Mouse (Mus musculus) MEL-GATA-1-ER (cell line): ENCODE results near the gene Nrros.

Experiments used
- DNase-seq: peaks from one replicate; pipeline ENCODE4 v3.0.0-alpha.2; 2012; ENCODE audit warnings: low read depth; ENCODE audit errors: extremely low read depth

The Nrros gene

DNA sequence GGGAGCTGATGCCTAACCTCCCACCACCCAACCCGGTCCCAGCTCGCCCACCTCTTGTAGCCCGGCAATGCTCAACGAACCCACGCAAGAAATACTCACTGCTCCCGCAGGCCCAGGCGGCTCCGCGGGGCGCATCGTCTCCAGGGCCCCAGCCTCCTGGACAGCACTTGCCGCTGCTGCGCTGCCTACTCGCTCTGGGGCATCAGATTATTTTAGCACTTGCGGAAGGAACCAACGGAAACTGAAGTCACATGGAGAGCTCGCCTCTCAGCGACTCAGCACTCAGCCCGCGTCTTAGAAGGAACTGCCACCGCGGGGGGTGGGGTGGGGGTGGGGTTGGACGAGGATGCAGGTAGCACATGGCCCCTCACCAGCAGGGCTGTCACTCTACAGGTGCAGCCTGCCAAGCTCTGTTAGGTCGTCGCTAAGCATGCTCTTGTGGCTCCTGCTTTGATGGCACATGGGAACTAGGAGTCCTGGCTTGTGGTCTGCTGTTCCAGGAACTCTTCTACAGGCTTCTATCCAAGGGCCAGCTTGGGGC, at the start of gene Nrros:
TSS of gene Nrros (minus strand) at position 314 of the 541 bp plus-strand sequence.
- DNase-seq, result peak; percentile 93

DNA sequence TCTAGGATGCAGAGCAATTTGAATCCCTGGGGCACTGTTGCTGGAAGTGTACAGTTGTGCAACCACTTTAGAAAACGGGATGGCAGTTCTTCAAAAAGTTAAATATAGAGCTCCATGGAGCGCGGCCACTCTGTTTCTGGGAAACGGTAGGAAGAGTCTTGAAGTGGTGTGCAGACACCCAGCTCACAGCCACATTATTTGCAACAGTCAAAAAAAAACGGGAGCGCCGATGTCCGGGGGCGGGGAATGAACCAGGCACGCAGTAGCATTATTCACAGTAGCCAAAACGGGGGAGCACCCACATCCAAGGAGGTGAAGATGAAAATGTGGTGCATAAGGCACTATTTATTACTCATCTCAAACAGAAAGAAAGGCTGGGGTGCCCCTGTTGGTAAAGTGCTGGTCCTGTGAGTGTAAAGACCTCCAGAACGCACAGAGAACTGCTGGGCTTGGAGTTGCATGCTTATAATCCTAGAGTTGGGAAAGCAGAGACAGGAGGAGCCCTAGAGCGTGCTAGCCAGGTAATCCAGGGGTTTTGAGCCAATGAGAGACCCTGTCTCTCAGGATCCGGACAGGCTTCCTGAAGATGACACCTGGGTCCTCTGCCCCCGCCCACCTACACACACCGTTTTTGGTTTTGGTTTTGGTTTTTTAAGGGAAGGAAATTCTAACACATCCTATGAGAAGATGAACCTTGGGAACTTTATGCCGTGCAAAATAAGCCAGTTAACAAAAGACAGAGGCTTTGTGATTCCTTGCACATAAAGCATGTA, 49.6 kb upstream of the Nrros start:
- DNase-seq, result no peak

DNA sequence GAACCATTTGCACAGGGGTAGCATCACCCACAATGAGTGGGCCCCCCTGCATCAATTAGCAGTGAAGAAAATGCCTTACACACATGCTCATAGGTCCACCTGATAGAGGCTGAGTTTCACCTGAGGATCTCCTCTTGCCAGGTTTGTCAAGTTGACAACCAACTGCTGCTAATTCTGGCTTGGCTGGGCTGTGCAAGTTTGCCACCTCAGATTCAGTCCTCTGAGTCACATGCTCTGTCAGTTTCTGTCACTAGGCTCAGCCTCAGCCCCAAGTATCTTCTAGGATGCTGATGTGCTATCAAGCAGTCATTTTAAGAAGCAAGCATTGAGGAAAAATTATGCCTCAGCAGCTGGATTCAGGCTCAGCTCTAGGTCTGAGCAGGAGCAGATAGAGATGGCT, 48.8 kb upstream of the Nrros start:
- DNase-seq, result no peak

DNA sequence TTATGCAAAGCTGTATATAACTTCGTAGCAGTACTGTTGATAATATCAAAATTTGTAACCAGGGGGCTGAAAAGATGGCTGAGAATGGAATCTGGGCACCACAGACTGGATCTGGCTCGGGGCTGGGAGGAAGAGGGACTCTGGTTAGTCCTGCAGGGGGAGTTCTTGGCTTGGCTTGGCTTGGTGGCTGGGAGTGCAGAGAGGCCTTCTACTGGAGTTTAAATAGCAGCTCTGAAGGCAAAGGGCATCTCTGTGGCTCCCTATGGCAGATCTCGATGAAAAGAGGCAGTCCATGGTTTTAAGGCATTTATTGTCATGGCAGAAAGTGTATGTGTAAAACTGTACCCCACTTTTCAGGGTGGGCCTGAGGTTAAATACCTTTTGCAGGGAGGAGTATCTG, 39.5 kb upstream of the Nrros start:
- peak; percentile 28 for DNase-seq

DNA sequence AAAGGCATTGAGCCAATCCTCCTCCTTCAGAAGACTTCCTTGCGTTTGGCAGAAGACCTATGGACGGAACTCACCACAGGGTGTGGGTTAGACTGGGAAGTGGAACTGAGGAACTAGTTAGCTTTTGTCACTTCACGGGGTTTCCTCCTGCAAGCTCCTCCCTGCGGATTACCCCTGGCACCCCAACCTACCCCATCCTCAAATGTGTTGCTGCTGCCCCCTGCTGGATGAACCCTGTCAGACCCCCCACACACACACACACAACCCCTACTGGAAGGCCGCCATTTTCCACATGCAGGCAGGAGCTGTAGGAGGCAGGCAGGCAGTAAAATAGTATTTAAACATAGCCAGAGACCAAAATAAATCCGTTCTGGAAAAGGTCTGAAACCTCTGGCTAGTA, 37.3 kb upstream of the Nrros start:
- peak; percentile 58 for DNase-seq

DNA sequence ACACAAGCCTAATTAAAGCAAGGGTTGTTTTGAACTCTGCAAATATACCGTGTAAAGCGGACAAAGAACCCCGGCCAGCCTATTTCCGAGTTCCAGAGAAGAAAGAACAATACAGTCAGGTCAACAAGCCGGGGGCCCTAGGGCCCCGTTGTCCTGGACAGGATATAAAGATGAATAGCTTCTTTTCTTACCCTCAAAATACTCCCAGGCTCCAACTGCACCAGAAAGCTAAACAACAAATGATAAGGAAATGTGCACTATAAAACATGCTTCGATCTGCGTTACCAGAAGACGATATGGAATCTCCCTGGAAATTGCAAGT, 35.6 kb upstream of the Nrros start:
- no peak for DNase-seq

DNA sequence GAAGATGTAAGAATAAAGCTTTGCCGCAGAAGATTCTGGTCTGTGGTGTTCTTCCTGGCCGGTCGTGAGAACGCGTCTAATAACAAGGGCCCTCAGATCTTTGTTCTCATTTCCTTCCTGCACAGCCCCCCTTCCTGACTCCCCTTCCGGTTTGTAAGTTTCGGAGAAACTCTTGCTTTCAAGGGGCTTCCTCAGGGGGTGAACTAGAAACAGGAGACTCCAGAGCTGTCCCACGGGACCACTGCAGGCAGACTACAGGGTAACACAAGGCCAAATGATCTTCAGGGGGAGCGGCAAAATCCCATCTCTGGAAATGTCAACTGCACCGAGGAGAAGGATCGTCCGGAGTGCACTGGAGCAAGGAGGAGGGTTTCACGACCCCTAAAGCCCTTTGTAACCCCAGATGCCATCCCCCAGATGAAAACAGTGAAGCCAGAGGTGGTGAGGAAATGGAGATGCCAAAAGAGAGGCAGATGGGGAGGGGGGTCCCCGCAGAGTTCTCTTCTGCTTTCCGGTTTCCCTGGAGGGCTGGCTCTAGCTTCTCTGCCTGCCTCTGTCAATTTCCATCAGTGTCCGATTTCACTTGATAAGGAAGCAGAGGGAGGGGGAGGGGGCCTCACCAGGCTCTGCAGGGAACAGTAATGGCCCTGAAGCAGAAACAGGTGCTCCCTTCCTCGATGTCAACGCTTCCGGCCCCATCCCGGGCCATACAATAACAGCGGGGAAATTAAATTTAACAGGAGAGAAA, 35.0 kb upstream of the Nrros start:
- no peak for DNase-seq

DNA sequence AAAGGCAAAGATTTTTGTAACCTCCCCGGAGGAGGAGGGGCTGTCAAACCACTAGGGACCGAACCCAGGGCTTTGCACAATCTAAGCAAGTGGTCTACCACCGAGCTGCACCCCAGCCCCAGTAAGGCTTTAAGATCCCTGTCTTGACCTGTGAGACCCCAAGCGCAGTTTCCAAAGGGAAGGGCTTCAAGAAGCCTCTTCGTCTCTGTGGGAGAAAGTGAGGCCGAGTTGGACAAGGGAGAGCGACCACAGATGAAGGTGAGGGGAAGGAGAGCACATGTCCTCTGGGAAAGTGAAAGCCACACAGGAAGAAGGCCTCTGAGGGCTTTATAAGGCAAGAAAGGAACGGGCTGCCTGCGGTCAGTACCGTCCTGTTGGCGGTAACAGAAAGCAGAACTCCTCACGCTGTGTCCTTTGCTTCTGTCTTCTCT, 24.6 kb upstream of the Nrros start:
- DNase-seq, result no peak

DNA sequence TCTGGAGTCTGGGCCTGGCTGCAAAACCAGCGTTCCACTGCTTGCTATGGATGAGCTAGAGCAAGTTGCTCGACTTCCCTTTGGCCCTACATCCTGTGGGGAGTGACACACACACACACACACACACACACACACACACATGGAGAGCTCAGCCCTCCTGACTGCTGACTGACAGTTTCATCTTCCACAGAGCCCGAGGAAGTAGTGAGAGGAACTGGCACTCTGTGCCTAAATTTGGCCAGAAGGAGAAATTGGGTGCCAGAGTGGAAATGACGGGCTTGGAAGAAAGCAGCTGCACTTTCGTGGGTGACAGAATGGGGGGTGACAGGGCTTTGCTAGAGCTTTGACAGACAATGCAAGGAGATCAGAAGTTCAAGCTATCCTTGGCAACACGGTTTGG, 23.7 kb upstream of the Nrros start:
- no peak for DNase-seq

DNA sequence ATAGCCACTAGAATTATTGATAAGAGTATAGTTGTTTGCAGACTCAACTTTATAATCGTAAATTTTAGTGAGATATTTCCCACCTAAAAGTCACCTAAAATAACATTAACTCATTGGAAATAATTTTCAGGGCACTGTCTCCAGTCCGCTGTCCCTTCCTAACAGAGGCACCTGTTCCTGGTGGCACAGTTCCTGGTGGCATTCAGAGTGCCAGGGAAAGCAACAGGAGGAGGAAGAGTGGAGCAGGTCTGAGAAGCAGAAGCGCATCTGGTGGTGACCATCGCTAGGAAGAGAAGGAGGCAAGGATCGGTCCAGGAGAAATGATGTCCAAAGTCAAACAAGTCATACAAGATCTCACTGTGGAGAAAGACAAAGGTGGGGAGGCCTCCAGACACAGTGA, 20.7 kb upstream of the Nrros start:
- no peak for DNase-seq

DNA sequence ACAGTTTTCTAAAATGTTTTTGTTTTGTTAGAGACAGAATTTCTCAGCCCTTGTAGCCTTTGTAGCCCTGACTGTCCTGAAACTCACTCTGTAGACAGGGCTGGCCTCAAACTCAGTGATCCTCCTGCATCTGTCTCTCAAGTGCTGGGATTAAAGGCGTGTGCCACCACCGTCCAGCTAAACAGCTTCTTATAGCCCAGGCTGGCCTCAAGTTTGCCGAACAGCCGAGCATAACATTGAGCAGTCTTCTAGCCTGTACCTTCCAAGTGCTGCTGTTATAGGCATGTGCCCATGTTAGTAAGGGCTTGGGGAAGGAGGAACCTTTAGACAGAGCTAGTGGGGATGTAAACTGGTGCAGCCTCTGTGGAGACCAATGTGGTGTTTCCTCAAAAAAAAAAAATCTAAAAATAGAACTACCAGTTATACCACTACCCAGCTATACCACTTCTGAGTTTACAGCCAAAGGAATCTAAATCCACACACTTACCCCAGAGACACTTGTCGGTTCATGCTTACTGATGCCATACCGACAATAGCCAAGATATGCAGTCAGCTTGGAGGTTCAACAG, 14.0 kb upstream of the Nrros start, which contains the start of gene Bex6:
TSS of gene Bex6 (plus strand) at position 491 of the 569 bp plus-strand sequence.
- DNase-seq, result no peak

DNA sequence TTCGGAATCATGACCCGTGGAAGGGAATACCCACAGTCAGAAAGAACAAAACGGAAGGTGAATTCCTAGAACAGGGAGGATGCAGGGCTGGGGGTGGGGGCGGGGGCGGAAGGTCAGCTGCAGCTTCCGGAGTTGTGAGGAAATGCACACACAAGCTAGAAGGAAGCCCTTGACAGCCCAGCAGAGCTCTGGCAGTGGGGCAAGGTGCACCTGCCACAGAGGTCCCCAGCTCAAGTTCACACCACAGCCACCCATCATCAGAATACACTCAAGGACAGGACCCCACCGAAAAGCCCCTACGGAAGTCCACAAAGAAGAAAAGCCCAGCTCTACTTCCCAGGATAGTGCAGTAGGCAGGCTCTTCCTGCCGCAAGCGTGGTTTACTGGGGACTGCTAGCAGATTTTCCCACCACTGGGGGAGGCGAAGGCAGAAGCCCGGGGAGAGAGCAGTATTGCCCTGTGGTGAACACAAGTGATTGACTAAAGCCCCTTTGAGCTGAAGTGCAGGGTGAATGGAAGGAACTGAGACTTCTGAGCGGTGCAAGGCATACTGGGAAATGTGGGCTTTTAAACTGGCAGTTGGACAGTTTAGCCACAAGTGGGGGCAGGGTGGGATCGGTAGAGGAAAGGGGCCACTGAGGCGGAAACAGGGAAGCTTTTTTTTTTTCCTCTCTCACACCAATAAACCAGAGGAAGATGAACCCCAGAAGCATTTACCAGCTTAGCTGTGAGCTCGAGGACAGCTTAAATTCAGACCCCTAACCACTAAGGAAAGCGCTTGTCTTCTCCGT, 11.7 kb upstream of the Nrros start:
- no peak for DNase-seq

DNA sequence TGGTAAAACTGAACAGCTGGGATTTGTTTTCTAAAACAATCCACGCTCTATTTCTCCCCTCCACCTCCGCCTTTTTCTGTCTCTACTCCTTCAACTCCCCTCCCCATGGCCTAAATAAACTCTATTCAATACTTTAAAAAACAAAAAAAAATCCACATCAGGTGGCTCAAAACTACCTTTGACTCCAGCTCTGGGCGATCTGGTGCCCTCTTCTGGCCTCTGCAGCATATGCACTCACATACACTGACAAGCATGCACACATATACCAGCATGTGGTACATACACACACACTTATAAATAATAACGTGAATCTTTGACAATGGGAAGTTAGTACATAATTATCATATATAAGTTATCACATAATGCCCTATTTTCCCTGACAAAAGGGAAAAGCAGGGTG, 9.6 kb upstream of the Nrros start:
- DNase-seq, result no peak

DNA sequence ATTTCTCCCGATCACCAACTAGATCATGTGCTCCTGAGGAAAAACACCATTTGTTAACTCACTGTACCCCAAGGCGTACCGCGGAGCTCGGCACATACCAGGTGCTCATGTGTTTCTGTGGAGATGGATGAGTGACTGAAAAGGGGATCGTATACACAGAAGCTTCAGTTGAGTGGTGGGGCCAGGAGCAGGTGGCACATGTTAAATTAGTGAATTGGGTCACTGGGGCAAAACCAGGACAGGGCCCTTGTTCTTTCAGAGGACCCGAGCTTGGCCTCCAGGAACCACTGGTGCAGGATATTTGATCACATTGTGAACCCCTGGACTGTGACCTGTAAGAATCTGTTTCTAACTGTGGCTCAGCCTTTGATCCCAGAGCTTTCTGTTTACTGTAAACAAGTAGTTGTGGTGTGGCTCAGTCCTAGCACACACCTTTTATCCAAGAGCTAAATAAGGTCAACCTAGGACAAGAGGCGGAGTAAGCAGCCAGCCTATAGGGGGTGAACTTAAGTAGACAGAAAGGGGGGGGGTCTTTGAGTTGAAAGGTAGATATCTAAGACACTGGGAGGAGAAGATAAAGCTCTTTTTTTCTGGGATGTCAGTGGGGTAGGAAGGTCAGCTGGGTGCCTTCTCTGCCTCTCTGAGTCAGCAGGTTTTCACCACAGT, 9.1 kb upstream of the Nrros start:
- DNase-seq, result no peak

DNA sequence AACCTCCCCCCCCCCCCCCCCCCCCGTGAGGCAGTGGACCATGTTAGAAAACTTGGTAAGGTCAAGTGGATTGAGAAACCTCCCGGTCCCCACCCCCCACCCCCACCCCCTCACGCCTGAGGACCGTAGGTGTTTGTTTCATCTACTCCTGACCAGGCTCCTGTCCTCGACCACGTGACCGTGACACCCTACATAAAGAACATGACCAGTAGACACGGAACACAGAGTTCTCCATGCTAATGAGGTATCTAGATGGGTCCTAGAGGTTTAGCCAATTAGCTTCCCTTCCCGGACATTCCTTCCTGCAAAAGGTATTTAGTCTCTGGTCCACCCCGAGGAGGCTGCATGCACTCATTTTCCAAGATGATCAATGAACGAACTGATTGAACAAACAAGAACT, 8.0 kb upstream of the Nrros start:
- no peak for DNase-seq

DNA sequence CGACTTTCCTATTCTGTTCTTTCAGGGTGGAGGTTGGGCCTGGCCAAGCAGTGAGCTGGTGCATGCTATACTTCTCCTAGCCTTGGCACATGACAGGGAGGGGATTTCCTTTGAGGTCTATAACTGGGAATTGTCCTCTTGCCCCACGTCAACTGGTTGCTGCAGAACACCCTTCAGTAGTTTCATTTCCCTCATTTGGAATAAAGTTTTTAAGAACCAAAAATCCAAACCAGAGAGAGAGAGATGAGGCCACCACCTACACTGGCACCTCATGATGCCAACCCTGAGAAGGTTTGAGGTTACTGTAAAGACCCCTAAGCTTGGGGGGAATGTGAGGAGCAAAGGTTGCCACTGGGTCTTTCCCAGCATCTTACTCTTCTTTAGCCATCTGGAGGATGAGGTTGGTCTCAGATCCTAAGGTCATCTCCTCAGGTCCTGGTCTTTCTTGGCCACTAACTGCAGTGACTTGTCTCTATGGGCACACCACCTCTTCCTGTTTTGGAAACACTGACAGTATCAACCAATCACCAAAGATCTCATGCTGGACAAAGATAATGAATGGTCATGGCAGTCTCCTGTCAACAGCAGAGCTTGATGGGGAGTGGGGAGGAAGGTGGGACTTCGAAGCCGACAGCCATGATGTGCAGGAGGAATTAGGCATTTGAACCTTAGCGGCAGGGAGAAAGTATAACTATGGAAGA, 5.8 kb upstream of the Nrros start:
- no peak for DNase-seq

DNA sequence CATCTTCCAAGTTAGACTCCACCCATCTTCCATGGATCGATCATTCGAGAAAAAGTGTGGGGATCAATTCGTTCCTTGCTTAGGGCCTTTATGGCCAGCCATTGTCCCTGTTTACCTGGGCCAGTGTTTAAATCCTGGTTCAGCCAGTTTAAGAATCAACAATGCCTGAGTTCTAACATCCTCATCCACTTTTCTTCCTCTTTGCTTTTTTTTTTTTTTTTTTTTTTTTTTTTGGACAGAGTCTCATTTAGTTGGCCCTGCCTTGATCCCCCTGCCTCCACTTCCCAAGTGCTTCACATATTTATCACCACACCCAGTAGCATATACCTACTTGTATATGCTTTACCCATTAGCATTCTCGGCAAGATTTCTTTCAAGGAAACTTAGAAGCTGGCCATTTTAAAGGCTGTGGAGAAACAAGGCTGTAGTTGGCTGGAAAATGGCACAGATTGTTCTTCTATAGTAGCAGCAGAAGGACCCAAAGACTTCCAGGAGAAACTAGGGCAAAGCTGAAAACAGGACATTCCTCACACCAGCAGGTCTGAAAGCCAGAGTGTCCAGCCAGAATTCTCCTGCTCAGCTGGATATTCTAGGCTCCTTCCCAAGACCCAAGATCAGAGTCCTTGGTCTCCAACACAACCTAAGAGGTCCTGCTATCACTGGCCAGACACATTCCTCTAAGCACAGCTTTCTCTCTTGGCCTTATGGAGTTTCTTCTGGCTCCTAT, 2.6 kb upstream of the Nrros start:
- no peak for DNase-seq

DNA sequence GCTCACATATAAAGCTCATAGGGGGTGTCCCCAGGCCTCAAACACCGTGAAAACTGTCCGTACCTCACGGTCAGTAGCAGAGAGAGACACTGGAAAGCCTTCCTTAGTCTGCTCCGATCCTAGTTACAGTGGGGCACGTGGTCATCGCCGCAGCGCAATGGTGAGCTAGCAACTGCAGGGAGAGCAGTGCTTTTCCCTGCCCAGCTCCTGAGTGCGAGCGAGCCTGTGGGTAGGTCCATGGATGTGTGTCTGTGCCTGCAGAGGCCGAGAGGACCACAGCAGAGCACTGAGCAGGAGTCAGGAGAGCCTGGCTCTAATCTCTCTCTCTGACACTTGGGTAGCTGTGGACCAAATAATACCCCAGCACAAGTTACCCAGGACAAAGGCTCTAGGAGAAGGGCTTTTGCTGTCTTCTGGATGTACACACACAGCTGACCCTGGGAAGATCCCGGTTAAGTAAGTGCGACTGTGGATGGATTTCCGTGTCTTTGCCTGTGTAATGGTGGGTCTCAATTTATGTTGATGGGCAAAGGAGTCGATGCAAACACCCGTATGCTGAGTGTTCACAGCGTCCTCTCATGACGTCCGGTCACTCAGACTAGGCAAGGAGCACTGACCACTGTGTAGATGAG, 882 bp downstream of the Nrros start:
- DNase-seq, result no peak

DNA sequence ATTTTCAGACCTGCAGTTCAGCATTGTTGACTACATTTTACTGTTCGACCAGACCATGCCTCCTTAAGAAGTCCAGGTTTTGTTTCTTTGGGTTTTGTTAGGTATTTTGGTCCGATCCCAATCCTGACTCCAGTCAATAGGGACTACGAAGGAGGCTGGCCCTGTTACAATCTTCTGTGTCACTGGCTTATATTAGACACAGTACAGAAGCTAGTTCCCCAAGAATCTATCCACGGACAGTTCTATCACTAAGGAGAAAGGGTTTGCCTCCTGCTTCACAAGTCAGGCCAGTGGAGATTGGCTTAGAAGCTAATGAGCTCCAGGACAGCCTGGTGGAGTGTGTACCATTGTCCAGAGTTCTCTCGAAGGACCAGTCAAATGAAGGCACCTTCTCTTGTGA, 1.5 kb downstream of the Nrros start:
- no peak for DNase-seq
